Mouse (Mus musculus): ENCODE data around the gene Ly9.

Gene Ly9

GRCm38 (mm10) chr1:171577168-171577567 is 30.0 kb downstream of the Ly9 start:
- no peak for DNase-seq

DNA sequence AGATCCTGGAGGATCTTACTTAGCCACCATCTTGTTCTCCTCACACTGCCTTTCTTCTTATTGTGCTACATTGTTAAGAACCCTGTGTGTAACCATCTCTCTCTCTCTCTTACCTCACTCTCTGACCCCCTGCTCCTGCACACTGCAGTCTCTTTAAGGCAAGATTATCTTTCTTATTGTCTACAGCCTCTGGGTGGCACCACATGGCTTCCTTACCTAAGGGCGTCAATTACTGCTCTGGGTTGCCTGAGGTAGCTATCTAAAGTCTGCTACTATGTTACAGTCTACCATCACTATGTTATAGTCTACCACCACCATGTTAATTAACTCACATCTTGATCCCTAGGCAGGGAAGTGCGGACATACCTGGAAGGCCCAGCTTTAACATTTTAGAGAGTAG is 38.8 kb downstream of the Ly9 start:
- DNase-seq = no peak

DNA sequence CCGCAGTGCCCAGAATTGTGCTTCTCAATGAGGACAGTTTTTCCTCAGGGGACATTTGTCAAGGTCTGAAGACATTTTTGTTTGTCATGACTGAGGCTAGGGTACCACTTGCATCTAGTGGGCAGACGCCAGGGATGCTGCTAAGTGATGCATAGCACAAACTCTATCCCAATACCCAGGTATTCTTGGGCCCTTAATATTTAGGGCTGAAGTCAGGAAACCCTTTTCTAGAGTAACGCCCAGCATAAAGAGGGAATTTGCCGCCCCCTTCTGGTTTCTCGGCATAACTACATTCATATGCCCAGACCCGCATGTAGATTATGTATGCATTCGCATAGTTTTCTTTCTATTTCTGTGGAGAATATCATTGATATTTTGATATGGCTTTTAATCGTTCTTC is 40.4 kb downstream of the Ly9 start:
- peak; percentile 53 for DNase-seq

DNA sequence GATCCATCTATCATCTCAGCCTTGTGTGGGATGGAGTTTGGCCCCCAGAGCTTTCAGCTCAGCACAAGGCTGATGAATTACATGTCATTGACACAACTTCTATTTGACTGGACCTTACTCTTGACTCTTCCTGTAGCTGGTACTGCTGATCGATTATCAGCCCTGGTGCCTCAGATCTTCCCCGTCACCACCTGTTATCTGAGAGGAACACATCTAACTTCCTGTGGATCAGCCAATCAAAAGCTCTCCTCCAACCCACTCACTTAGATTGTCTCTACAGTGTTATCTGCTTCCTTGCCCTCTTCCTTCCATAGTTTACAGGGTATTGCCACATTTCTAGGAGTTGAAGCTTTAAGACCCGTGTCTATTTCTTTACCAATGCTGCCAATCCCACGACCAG is 41.3 kb downstream of the Ly9 start:
- DNase-seq = no peak

- DNase-seq = peak; percentile 31
Observed at GRCm38 (mm10) chr1:171564247-171564646, 43.0 kb downstream of the Ly9 start.

GRCm38 (mm10) chr1:171563042-171563441 is 44.2 kb downstream of the Ly9 start:
- DNase-seq = no peak

GRCm38 (mm10) chr1:171561639-171562225 is 45.5 kb downstream of the Ly9 start:
- peak; percentile 30 for DNase-seq

GRCm38 (mm10) chr1:171561200-171561599 is 46.0 kb downstream of the Ly9 start:
- DNase-seq = no peak

- no peak for DNase-seq
Observed at GRCm38 (mm10) chr1:171560262-171560661, 46.9 kb downstream of the Ly9 start.

- DNase-seq = peak; percentile 7
Observed at GRCm38 (mm10) chr1:171558898-171559297, 48.3 kb downstream of the Ly9 start, which contains the start of gene Cd244a. Gene Cd244a (plus strand): TSS chr1:171559193.

DNA sequence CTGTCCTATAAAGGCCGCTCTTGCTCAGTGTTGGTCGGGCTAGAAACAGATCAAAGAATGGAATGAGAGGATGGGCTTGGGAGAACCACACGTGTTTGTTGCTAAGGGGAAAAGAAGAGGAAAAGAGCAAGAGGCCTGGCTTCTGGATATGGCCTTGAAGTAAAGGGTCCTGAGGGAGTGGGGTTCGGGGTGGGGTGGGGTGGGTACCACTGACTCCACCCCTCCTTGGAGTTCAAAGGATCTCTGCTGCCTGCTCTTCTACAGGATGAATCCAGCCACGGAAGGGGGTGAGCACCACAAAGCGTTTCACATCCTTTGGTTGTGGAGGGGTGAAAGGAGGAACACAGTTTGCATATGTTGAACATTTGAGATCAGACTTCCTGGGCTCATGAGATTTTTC is 48.8 kb downstream of the Ly9 start:
- no peak for DNase-seq

- no peak for DNase-seq
Observed at GRCm38 (mm10) chr1:171556366-171556765, 50.8 kb downstream of the Ly9 start.

DNA sequence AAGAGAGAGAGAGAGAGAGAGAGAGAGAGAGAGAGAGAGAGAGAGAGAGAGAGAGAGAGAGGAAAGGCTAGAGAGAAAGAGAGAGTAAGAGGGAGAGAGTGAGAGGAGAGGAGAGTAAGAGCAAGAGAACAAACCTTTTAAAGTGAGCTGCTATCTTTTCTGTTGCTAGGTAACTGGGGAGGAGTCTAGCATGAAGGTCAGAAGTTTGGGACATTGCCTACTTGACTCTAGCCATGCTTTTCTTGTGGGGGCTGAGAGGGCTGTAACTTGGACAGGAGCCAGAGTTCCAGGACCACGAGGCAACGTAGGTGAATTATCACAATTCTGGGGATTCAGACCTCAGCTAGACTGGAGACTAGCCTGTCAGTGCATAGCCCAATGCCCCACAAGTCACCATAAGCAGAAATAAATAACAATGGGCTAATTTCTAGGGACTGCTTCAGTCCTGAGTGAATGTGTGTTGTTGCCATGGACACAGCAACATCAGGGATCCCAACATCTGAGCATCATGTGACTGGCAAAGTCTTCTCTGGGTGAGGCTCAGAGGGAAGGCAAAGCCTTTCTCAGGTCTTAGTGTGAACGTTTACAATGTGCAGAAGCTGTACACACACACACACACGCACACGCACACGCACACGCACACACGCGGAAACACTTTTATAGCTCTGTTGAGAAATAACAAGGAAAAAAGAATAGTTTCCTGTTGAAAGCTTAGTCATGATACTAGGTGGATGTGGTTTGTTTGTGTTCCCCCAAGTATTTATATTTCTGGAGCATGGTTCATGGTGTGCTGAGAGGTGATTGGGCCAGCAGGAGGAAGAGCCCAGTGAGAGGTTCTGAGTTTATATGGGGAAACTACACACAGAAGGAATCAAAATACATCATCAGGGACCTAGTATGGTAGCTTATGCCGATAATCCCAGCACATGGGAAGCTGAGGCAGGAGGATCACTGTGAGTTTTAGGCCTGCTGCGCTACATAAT is 53.6 kb downstream of the Ly9 start:
- DNase-seq = no peak

- DNase-seq = no peak
Observed at GRCm38 (mm10) chr1:171552230-171552629, 55.0 kb downstream of the Ly9 start.

GRCm38 (mm10) chr1:171551326-171551725 is 55.9 kb downstream of the Ly9 start:
- no peak for DNase-seq

- DNase-seq = no peak
Observed at GRCm38 (mm10) chr1:171540694-171541093, 66.5 kb downstream of the Ly9 start.

Data from liver (tissue).